9 mouse cellular contexts compared by ENCODE assay signal in the genomic region with DNA sequence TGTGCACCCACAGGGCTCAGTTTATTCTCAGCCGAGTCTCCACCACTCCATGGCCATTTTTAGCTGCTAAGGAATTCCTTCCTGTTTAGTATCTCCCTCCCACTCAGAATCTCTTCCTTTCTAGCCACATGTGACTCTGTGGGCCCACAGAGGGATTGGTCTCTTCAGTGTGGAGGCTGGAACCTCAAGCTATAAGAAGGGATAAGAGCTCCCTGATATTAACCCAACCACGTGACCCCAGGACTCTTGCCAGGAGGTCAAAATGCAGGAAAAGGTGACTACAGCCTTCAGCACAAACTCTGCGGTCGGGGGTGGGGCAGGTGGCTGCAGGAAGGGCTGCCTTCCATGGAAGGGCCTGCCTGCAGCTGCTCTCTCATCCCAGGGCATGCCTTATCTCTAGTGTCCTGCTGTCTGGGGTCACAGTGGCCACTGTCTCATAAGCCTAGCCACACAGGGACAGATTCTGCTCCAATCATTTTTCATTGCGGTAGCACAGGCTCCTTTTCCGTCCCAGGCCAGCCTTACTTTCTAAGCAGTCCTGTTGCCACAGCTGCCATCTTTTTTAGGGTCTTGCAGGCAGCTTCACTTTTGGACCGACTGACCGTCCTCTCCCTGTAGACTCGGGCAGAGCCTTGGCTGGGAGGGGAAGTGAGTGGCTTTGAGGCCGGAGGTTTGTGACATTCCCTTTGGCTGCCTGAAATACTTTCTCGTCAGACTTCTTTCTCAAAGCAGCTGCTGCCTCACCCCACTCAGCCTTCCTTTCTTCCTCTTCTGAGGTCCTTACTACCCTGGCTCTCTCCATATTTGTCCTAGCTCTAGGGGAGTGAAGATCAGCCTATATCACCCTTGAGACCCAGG. TPM values are rescaled to one million over a fixed set of nuclear protein-coding genes. Genes with fewer than 3 reads are reported as not detected.
DNase-seq lines count a peak whose midpoint lies in the region; ATAC-seq lines count a peak whose summit lies in the region.
"Had no signal": no experiment of that assay in that cellular context is flagged by ENCODE, and none has a peak within 500 bp of the region (broad histone marks: within the 10 kb centered on the region; RNA-seq: fewer than 3 reads in every experiment).

No protein-coding gene starts in this region.

- peak overlapping the region; percentile 78 for H3K27ac ChIP-seq in heart, embryonic 15.5 days
- peak overlapping the region; percentile 32 for H3K27ac ChIP-seq in limb, embryonic 10.5 days
- no peak overlapping the region for H3K27ac ChIP-seq in midbrain, embryonic 16.5 days (ENCODE audit: low read length)
- no peak overlapping the region for H3K27ac ChIP-seq in forebrain, embryonic 10.5 days
- H3K27ac ChIP-seq: midbrain, embryonic 10.5 days had no signal

- no peaks in the 10 kb centered on the region for H3K27me3 ChIP-seq in heart, embryonic 15.5 days
- no peaks in the 10 kb centered on the region for H3K27me3 ChIP-seq in limb, embryonic 10.5 days (ENCODE audit: low read depth, poor library complexity, severe bottlenecking)
- peaks cover 11% of the 10 kb centered on the region for H3K27me3 ChIP-seq in megakaryocyte, embryonic 14.5 days (replicated peaks)
- no peaks in the 10 kb centered on the region; the same call in 1 of the 2 replicates for H3K27me3 ChIP-seq in midbrain, embryonic 16.5 days (ENCODE audit: control insufficient read depth, insufficient read depth, low read depth, low read length)
- peaks cover 18% of the 10 kb centered on the region for H3K27me3 ChIP-seq in forebrain, embryonic 10.5 days (ENCODE audit: poor library complexity, severe bottlenecking)

- 18% methylated on average over 11 of the region's 11 CpGs for WGBS in heart, embryonic 15.5 days
- 58% methylated on average over 11 of the region's 11 CpGs for WGBS in limb, embryonic 10.5 days
- WGBS in midbrain, embryonic 16.5 days, result 70% methylated on average over 11 of the region's 11 CpGs
- WGBS in forebrain, embryonic 10.5 days, result 78% methylated on average over 11 of the region's 11 CpGs

- H3K4me3 ChIP-seq in heart, embryonic 15.5 days, result no peak overlapping the region
- H3K4me3 ChIP-seq in limb, embryonic 10.5 days, result no peak overlapping the region
- peak overlapping the region; percentile 87 for H3K4me3 ChIP-seq in megakaryocyte, embryonic 14.5 days (replicated peaks)
- H3K4me3 ChIP-seq in midbrain, embryonic 16.5 days (ENCODE audit: low read depth, low read length), result no peak overlapping the region
- H3K4me3 ChIP-seq in forebrain, embryonic 10.5 days, result no peak overlapping the region
- H3K4me3 ChIP-seq: midbrain, embryonic 10.5 days had no signal

- DNase-seq in left cerebral cortex, postnatal 14 days (ENCODE audit: low spot score in 2 of 2), result peak; percentile 20 to 25
- DNase-seq in left cerebral cortex, postnatal 36 days (ENCODE audit: low spot score in 2 of 2), result no peak
- no peak for DNase-seq in limb, embryonic 10.5 days (ENCODE audit: low spot score)
- DNase-seq in adrenal gland, adult 2 months, result no peak
- DNase-seq in forebrain, embryonic 10.5 days (ENCODE audit: extremely low spot score, low spot score), result no peak

- no peaks in the 10 kb centered on the region for H3K36me3 ChIP-seq in heart, embryonic 15.5 days
- H3K36me3 ChIP-seq in limb, embryonic 10.5 days, result no peaks in the 10 kb centered on the region
- H3K36me3 ChIP-seq in megakaryocyte, embryonic 14.5 days (replicated peaks; ENCODE audit: low read length), result no peaks in the 10 kb centered on the region
- H3K36me3 ChIP-seq in midbrain, embryonic 16.5 days (ENCODE audit: control insufficient read depth, insufficient read depth, low read length), result no peaks in the 10 kb centered on the region
- no peaks in the 10 kb centered on the region for H3K36me3 ChIP-seq in forebrain, embryonic 10.5 days (replicated peaks)
- H3K36me3 ChIP-seq: midbrain, embryonic 10.5 days had no signal

- H3K9ac ChIP-seq in heart, embryonic 15.5 days, result 0 out of 2 replicates have a peak overlapping the region, but pooled peaks have one; percentile 3
- no peak overlapping the region for H3K9ac ChIP-seq in midbrain, embryonic 16.5 days (ENCODE audit: low read depth, low read length)

- H3K4me2 ChIP-seq in heart, embryonic 15.5 days, result no peak overlapping the region; the same call in none of the 2 replicates
- no peak overlapping the region for H3K4me2 ChIP-seq in midbrain, embryonic 16.5 days (ENCODE audit: low read length)

- peak; percentile 51 for ATAC-seq in heart, embryonic 15.5 days (replicated peaks; ENCODE audit: insufficient number of reproducible peaks, insufficient read depth, low FRiP score, low read depth)
- ATAC-seq in midbrain, embryonic 16.5 days, result no peak

- H3K9me3 ChIP-seq in heart, embryonic 15.5 days (replicated peaks), result no peaks in the 10 kb centered on the region
- H3K9me3 ChIP-seq in limb, embryonic 10.5 days (replicated peaks), result no peaks in the 10 kb centered on the region
- H3K9me3 ChIP-seq in megakaryocyte, embryonic 14.5 days, result 0 out of 2 replicates have a peak, but pooled peaks cover under 1% of the 10 kb centered on the region
- H3K9me3 ChIP-seq in midbrain, embryonic 16.5 days (replicated peaks; ENCODE audit: control insufficient read depth, low read length, poor library complexity, severe bottlenecking), result no peaks in the 10 kb centered on the region
- no peaks in the 10 kb centered on the region for H3K9me3 ChIP-seq in forebrain, embryonic 10.5 days
- H3K9me3 ChIP-seq: midbrain, embryonic 10.5 days had no signal

- intact Hi-C loops in left cerebral cortex, postnatal 14 days (cut with DNase I), result no loop called here
- intact Hi-C loops in left cerebral cortex, postnatal 36 days (cut with DNase I), result no loop called here

- H3K4me1 ChIP-seq in heart, embryonic 15.5 days (replicated peaks), result peaks cover 70% of the 10 kb centered on the region
- H3K4me1 ChIP-seq in limb, embryonic 10.5 days, result peaks cover 18% of the 10 kb centered on the region
- H3K4me1 ChIP-seq in megakaryocyte, embryonic 14.5 days, result peaks cover 81% of the 10 kb centered on the region
- H3K4me1 ChIP-seq in midbrain, embryonic 16.5 days (ENCODE audit: control insufficient read depth, insufficient read depth, low read length), result no peaks in the 10 kb centered on the region
- peaks cover 30% of the 10 kb centered on the region for H3K4me1 ChIP-seq in forebrain, embryonic 10.5 days

RNA-seq across cellular contexts. Expression of a gene that starts 35.0 kb away (rescaled TPM):
- 10 to 100 TPM; 16.4 to 19.1 TPM for total RNA-seq in left cerebral cortex, postnatal 14 days (2021)
- total RNA-seq in left cerebral cortex, postnatal 36 days (2021), result 10 to 100 TPM; 11.0 to 24.6 TPM
- 47.3 and 49.1 TPM in 2 replicates for polyA plus RNA-seq in heart, embryonic 15.5 days (2015; fragmentation: Nextera tagmentation; extraction: Ambion mirVana)
- polyA plus RNA-seq in limb, embryonic 10.5 days (2016; fragmentation: Nextera tagmentation; extraction: Ambion mirVana), result 14.3 and 18.6 TPM in 2 replicates
- polyA plus RNA-seq in megakaryocyte, embryonic 14.5 days (2012; ENCODE audit: insufficient read depth, low replicate concordance), result 115 and 668 TPM in 2 replicates
- polyA plus RNA-seq in midbrain, embryonic 16.5 days (2015; fragmentation: Nextera tagmentation; extraction: Ambion mirVana), result 44.2 and 45.5 TPM in 2 replicates
- total RNA-seq in adrenal gland, adult 2 months (2021), result 10 to 100 TPM; 41.0 to 57.6 TPM
- 20.8 and 30.2 TPM in 2 replicates for polyA plus RNA-seq in adrenal gland, adult 2 months (2012; rRNA removed)
- polyA plus RNA-seq in forebrain, embryonic 10.5 days (2016; fragmentation: Nextera tagmentation; extraction: Ambion mirVana), result 102 and 107 TPM in 2 replicates

Comparison
In these comparisons a context has a peak if more than half of its experiments do, and no peak if none do; other contexts are left out.
1. DNase-seq: peak in left cerebral cortex, postnatal 14 days (2 of 2); none in left cerebral cortex, postnatal 36 days (0 of 2), limb, embryonic 10.5 days (single experiment), adrenal gland, adult 2 months (single experiment) and forebrain, embryonic 10.5 days (single experiment).
2. H3K27ac ChIP-seq: peak in heart, embryonic 15.5 days (single experiment) and limb, embryonic 10.5 days (single experiment); none in midbrain, embryonic 16.5 days (single experiment) and forebrain, embryonic 10.5 days (single experiment).